Mouse (Mus musculus) stomach, postnatal 0 days (tissue): ENCODE results near the gene Msi2.

ENCODE experiments used
- CTCF ChIP-seq: IDR thresholded peaks from 2 replicates; pipeline ENCODE4 v1.5.1; 2016; ENCODE audit warnings: antibody characterized with exemption, low read depth, mild to moderate bottlenecking, moderate library complexity
- EP300 ChIP-seq: optimal IDR thresholded peaks from 2 replicates; pipeline ENCODE3; 2016; ENCODE audit warnings: antibody characterized with exemption

- TF ChIP-seq CTCF (no peak), EP300 (no peak)
Observed at GRCm38 (mm10) chr11:88510282-88510850, 207.9 kb downstream of the Msi2 start.
